Mouse (Mus musculus): ENCODE measurements at regions not wholly inside any gene's neighbourhood (a gene's known extent, or its start where the extent isn't known, plus 50 kb on each side); places are given as distances from the start of the nearest gene placed in this dataset.
A peak's percentile ranks its signal among the peaks of the same experiment; 100 is the strongest.

DNA sequence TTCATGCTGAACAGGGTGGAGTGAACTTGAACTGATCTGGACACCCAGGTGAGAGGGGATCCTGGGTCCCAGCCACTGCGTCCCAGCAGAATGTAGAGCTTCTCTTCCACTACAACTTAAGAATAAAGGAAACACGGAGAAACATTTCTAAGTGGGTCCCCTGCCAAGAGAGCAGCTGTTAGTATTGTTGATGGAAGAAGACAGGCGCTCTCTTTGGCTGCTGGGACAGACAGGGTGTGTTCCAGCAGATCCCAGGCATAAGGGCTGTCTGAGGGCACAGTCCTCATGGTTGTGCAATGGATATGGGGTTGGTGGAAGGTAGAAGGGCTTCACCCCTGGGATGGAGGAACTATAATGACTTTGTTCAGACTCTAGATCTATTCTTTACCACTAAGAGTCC, 65.5 kb upstream of the Gm11983 start:
- Histone ChIP-seq H3K36me3 (no peaks in the 10 kb centered on the region), H3K4me3 (no peak overlapping the region), H3K27me3 (ENCODE audit: insufficient read depth, poor library complexity, severe bottlenecking) (no peaks in the 10 kb centered on the region), H3K27ac (no peak overlapping the region), H3K4me1 (peaks cover 7% of the 10 kb centered on the region; the same call in 1 of the 2 replicates), H3K9me3 (no peaks in the 10 kb centered on the region)
- no peak for DNase-seq (ENCODE audit: low spot score)
- 74% methylated on average over 3 of the region's 3 CpGs for WGBS

DNA sequence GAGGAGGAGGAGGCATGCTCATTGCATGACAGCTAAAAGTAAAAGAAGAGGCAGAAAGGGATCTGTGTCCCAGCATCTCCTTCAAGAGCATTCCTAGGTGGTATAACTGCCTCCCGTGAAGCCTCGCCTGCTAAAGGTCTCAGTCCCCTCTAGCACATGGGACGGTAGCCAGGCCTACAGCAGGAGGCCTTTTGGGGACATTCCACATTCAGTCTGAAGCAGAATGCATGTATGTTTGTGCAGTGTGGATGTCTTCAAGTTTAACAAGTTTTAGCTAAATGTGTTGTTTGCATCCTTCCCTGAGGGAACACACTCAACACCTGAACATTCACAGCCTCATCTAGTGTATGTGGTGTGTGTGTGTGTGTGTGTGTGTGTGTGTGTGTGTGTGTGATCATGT, 64.8 kb upstream of the Gm11983 start:
- H3K4me3 ChIP-seq: no peak overlapping the region
- H3K4me1 ChIP-seq: peaks cover 7% of the 10 kb centered on the region; the same call in 1 of the 2 replicates
- no peaks in the 10 kb centered on the region for H3K36me3 ChIP-seq
- WGBS: 78% methylated on average over 3 of the region's 3 CpGs
- H3K27ac ChIP-seq: no peak overlapping the region
- DNase-seq (ENCODE audit: low spot score): no peak
- H3K9me3 ChIP-seq: no peaks in the 10 kb centered on the region
- no peaks in the 10 kb centered on the region for H3K27me3 ChIP-seq (ENCODE audit: insufficient read depth, poor library complexity, severe bottlenecking)

DNA sequence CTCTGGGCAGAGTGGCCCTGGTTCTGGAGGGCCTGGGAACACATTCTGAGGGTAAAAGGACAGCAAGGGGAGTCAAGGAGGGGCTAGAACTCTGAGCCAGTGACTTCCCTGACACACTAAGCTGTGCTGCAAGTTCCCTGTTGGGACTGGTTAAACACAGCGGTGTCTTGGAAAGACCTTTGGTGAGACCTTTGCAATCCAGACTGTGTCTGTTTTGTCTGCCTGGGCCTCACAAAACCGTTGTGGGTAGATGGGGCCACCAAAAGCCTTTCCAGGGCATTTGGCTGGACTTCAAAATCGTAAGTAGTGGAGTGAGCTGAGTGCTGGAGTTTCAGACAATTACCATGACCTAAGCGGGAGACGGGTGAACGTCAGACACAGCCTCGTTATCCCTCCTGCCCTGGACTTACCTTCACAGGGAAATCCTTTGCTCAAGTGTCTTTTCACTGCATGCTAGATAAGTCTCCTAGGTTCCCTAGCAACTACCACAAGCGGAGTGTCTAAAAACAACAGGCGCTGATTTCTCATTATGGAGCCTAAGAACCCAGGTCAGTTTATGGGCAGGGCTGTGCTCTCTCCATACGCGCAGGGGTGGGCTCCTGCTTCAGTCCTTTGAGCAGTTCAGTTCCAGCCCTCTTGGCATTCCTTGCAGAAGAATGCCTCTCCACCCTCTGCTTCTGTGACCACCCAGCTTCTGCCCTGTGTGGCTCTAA, 63.5 kb upstream of the Gm11983 start:
- H3K4me3 ChIP-seq: no peak overlapping the region
- no peaks in the 10 kb centered on the region for H3K9me3 ChIP-seq
- H3K36me3 ChIP-seq: no peaks in the 10 kb centered on the region
- DNase-seq (ENCODE audit: low spot score): no peak
- H3K27ac ChIP-seq: no peak overlapping the region
- WGBS: 42% methylated on average over 11 of the region's 11 CpGs
- peaks cover 7% of the 10 kb centered on the region; the same call in 1 of the 2 replicates for H3K4me1 ChIP-seq
- no peaks in the 10 kb centered on the region for H3K27me3 ChIP-seq (ENCODE audit: insufficient read depth, poor library complexity, severe bottlenecking)

DNA sequence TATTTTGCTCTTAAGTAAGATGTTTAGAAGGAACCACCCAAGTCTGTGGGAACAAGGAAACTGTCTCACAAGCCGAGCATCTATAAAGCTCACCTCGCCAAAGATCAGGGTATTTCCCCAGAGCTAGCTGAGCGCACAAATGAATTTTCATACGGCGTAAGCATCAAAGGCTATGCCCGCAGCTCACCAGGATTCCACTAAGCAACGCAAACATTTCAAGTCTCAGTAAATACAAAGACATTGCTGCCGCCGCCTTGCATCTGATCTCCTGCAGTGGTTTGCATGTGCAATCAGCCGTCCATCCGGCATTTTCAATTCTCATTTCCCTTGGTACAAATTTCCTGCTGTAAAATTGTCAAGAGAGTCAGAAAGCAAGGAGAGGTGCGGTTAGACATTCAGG, 62.9 kb upstream of the Gm11983 start:
- 73% methylated on average over 12 of the region's 12 CpGs for WGBS

DNA sequence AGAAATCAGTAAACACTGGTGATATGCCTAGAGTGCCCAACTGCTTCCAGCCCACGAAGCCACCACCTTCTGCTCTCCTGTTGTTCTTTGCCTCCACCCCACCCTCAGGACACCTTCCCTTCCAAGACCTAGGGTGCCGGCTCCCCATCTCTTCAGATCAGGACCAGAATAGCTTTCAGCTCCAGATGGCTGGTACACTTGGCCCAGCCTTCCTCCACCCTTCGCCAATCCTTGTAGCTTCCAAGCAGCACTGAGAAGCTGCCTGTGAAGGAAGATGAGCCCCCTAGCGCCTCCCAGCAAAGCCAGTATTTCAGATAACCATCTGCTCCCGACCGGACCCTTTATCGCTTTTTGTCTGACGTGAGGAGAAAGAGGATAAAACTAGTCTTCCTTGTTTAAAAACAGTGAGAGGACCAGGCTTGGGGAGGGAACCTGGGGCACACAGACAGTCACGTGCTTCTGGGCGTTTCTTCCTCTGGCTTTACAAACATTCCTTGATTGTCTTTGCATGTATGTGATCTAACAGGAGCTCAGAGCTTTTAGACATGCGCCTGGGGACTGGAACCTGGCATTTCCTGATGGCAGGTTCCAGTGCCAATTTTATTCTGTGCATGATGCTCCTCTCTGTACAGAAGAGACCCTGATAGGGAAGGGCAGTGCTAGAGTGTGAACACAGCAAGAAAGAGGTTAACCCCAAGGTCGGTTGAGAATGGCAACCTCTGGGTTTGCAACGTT, 62.0 kb upstream of the Gm11983 start:
- H3K27ac ChIP-seq: no peak overlapping the region

More for the DNA sequence above, 62.9 kb upstream of the Gm11983 start:
- no peak overlapping the region for H3K27ac ChIP-seq
- no peak overlapping the region for H3K4me3 ChIP-seq
- H3K27me3 ChIP-seq (ENCODE audit: insufficient read depth, poor library complexity, severe bottlenecking): no peaks in the 10 kb centered on the region
- H3K36me3 ChIP-seq: no peaks in the 10 kb centered on the region
- H3K4me1 ChIP-seq: peaks cover 7% of the 10 kb centered on the region; the same call in 1 of the 2 replicates
- H3K9me3 ChIP-seq: no peaks in the 10 kb centered on the region
- DNase-seq (ENCODE audit: low spot score): no peak

DNA sequence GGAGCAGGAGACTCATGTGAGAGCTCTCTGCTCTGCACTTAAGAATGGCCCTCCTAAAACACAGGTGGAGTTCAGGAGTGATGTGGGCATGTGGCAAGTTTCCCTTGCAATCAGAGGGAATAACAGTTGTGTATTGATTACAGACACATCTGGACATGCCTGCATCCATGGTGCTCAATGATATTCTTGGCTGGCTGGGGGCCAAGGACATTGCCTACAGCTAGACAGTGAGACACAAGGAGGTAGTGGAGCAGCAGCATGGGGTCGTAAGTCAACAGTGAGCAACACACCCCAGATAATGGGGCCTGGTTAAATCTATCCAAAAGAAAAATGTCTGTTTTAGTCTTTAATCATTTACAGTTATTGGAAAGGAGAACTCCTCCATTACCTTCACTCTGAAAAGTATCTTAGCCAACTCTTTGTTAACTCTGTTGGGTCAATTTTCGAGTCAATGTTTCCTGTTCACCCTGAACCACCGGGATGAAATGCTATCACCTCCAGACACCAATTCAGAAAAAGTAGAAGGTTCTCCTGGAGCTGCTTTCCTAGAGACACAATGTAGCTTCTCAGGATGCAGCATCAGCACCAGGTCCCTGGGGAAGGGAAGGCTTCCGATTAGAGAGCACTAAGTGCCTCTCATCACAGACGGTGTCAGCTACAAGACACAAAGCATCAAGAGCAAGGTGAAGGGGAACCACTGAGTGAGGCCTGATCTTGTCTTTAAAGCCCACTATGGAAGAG, 61.1 kb upstream of the Gm11983 start:
- no peak overlapping the region for H3K27ac ChIP-seq
- no peaks in the 10 kb centered on the region for H3K27me3 ChIP-seq (ENCODE audit: insufficient read depth, poor library complexity, severe bottlenecking)
- no peak overlapping the region for H3K4me3 ChIP-seq
- H3K36me3 ChIP-seq: no peaks in the 10 kb centered on the region
- DNase-seq (ENCODE audit: low spot score): no peak
- 70% methylated on average over 5 of the region's 5 CpGs for WGBS
- no peaks in the 10 kb centered on the region for H3K9me3 ChIP-seq
- peaks cover 7% of the 10 kb centered on the region; the same call in 1 of the 2 replicates for H3K4me1 ChIP-seq

More for the DNA sequence above, 62.0 kb upstream of the Gm11983 start:
- Histone ChIP-seq H3K36me3 (no peaks in the 10 kb centered on the region), H3K4me3 (no peak overlapping the region), H3K27me3 (ENCODE audit: insufficient read depth, poor library complexity, severe bottlenecking) (no peaks in the 10 kb centered on the region), H3K4me1 (peaks cover 7% of the 10 kb centered on the region; the same call in 1 of the 2 replicates), H3K9me3 (no peaks in the 10 kb centered on the region)
- no peak for DNase-seq (ENCODE audit: low spot score)
- WGBS: 58% methylated on average over 13 of the region's 13 CpGs

DNA sequence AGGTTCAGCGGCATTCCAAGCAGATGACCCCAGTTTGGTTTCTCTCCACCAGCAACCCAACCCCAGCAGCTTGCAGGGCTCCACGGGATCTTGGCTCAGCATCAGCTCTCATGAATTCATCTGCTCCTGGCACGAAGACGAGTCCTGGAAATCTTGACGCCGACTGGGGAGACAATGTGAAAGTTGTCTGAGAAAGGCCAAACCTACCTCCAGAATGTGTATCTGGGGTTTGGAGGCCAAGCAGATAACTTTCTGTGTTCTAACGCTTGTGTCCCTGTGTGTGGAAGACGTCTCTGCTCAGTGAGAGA, 58.3 kb upstream of the Gm11983 start:
- Histone ChIP-seq H3K27ac (no peak overlapping the region), H3K4me3 (no peak overlapping the region), H3K27me3 (ENCODE audit: insufficient read depth, poor library complexity, severe bottlenecking) (no peaks in the 10 kb centered on the region), H3K9me3 (no peaks in the 10 kb centered on the region), H3K4me1 (peaks cover 2% of the 10 kb centered on the region; the same call in 1 of the 2 replicates), H3K36me3 (no peaks in the 10 kb centered on the region)
- DNase-seq (ENCODE audit: low spot score): no peak
- 53% methylated on average over 8 of the region's 8 CpGs for WGBS

DNA sequence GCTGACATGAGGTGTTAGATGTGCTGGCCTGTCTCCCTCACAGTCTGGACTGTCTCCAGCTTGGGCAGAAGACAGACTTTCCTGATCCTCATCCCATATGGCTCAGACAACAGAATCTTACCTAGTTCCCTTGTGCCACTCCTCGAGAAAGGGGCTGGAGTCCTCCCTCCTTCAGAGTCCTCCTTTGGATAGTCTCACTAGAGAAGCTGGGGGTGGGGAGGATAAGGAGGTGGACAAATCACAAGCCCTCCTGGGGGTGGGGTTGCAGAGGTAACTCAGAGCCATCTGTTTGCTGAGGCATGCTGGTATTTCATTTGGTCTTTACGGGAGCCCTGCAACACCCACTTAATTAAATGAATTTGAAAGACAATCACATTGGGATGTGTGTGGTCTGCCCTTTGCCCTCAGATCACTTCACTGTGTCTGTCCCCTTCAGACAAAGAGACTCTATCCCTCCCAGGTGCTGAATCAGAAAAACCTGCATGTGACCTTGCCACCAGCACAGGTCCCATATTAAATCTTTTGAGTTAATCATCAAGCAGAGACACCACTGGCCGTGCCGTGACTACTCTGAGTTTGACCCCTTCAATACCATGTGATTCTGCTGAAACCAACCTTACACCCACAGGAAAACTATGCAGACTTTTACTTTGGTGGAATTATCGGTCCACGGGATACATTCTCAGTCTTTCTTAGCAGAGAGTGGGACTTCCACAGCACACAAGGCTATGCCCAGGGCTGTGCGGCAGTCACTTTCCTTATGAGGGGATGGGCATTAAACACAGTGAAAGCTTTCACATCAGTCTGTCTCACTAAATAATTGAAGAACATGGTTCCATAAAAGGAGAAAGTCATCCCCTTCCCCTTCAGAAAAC, 57.7 kb upstream of the Gm11983 start:
- H3K36me3 ChIP-seq: no peaks in the 10 kb centered on the region
- no peaks in the 10 kb centered on the region for H3K9me3 ChIP-seq
- no peaks in the 10 kb centered on the region; the same call in 1 of the 2 replicates for H3K4me1 ChIP-seq
- H3K27me3 ChIP-seq (ENCODE audit: insufficient read depth, poor library complexity, severe bottlenecking): no peaks in the 10 kb centered on the region
- DNase-seq (ENCODE audit: low spot score): no peak
- H3K4me3 ChIP-seq: no peak overlapping the region
- 0 out of 2 replicates have a peak overlapping the region, but pooled peaks have one; percentile 16 for H3K27ac ChIP-seq
- 53% methylated on average over 7 of the region's 7 CpGs for WGBS

DNA sequence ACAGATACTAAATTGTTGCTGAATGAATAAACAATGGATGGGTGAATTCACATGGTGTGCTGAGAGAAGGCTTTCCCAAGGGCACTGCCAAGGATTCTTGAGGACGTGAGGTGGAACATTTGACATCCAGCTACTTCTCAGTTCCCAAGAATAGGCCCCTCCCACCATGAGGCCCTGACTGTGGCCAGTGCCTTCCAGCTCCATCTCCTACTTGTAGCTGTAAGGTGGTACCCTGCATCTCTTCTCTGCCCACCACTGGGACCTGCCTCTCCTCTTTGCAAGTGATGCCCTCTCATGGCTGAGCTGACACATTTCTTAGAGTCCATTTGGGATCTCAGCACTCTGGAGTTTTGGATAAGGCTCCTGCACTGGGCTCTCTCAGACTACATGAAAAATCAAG, 56.3 kb upstream of the Gm11983 start:
- no peaks in the 10 kb centered on the region for H3K36me3 ChIP-seq
- no peaks in the 10 kb centered on the region; the same call in 1 of the 2 replicates for H3K4me1 ChIP-seq
- no peaks in the 10 kb centered on the region for H3K9me3 ChIP-seq
- no peak overlapping the region for H3K4me3 ChIP-seq
- no peak for DNase-seq (ENCODE audit: low spot score)
- 71% methylated on average over 1 of the region's 1 CpGs for WGBS
- no peak overlapping the region for H3K27ac ChIP-seq
- no peaks in the 10 kb centered on the region for H3K27me3 ChIP-seq (ENCODE audit: insufficient read depth, poor library complexity, severe bottlenecking)

DNA sequence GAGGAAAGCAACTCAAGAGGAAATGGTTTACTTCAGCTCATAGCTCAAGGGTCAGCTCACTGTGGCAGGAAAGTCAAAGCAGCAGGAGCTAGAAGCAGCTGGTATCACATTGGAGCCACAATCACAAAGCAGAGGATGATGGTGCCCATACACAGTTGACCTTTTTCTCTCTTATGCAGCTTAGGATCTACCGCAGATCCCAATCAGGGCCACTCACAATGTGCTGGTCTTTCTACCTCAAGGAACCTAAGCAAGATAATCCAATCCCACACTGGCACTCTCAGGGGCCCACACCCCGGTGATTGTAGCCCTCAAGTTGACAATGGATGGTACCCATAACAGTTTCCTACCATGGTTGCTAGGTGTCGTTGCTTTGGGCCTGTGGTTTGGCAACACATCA, 55.6 kb upstream of the Gm11983 start:
- no peaks in the 10 kb centered on the region for H3K9me3 ChIP-seq
- H3K27ac ChIP-seq: no peak overlapping the region
- H3K27me3 ChIP-seq (ENCODE audit: insufficient read depth, poor library complexity, severe bottlenecking): no peaks in the 10 kb centered on the region
- no peaks in the 10 kb centered on the region for H3K36me3 ChIP-seq
- 88% methylated on average over 3 of the region's 3 CpGs for WGBS
- no peak for DNase-seq (ENCODE audit: low spot score)
- no peak overlapping the region for H3K4me3 ChIP-seq
- H3K4me1 ChIP-seq: no peaks in the 10 kb centered on the region; the same call in 1 of the 2 replicates

DNA sequence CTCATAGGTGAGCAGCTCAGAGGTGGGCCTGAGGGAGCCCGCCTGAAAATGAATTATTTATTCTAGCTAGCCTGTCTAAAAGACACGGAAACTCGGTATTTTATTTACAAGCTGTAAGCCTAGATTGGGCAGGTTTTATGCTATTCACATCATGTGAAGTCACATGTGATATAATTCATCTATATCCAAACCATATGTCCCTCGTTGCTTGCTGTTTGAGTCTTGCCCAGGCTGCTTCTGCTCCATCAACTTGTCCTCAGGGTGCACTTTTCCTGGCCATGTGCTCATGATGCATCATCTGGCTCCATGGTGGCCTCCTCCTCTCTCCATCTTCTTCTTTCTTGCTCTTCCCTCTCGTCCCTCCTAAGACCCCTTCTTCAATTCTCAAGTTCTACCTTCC, 53.0 kb upstream of the Gm11983 start:
- Histone ChIP-seq H3K27me3 (ENCODE audit: insufficient read depth, poor library complexity, severe bottlenecking) (no peaks in the 10 kb centered on the region), H3K27ac (no peak overlapping the region), H3K4me1 (no peaks in the 10 kb centered on the region; the same call in 1 of the 2 replicates), H3K4me3 (no peak overlapping the region), H3K9me3 (no peaks in the 10 kb centered on the region), H3K36me3 (no peaks in the 10 kb centered on the region)
- no peak for DNase-seq (ENCODE audit: low spot score)
- 80% methylated on average over 5 of the region's 5 CpGs for WGBS

DNA sequence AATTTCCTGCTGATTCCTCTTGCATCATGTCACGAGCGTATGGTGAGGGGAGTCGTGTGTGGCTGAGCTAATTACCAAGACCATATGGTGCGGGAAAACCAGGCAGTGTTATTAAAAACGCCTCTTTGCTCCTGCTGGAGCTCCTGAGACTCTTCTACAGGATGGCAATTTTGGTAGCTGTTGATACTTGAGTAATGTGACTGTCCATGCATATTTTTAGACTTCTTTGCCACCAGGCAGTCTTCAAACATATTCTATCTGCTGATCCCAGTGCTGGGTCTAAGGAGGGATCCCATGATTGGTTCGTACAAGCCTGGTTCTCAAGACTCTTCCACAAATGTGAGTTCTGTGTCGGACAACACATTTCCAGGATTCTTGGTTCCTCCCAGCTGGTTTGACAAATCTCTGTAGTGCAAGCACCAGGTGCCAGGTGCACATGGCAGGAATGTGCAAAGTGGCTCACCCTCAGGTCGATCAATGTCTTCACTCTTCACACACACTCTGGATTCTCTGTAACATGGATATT, 52.3 kb upstream of the Gm11983 start:
- 80% methylated on average over 8 of the region's 8 CpGs for WGBS
- Histone ChIP-seq H3K4me1 (no peaks in the 10 kb centered on the region; the same call in 1 of the 2 replicates), H3K4me3 (no peak overlapping the region), H3K36me3 (no peaks in the 10 kb centered on the region), H3K27ac (no peak overlapping the region), H3K9me3 (no peaks in the 10 kb centered on the region), H3K27me3 (ENCODE audit: insufficient read depth, poor library complexity, severe bottlenecking) (no peaks in the 10 kb centered on the region)
- DNase-seq (ENCODE audit: low spot score): no peak

Data from heart, embryonic 10.5 days (tissue).